Mouse (Mus musculus): ENCODE results near the gene Fbxo7.
A peak's percentile ranks its signal among the peaks of the same experiment; 100 is the strongest.

The Fbxo7 gene

GRCm38 (mm10) chr10:86091919-86092318 lies 70.1 kb downstream of the Fbxo7 start:
- peak; percentile 35 for DNase-seq (ENCODE audit: low spot score)

GRCm38 (mm10) chr10:86093109-86094035 lies 71.6 kb downstream of the Fbxo7 start:
- no peak for DNase-seq (ENCODE audit: low spot score)

- no peak for DNase-seq (ENCODE audit: low spot score)
These were observed 76.6 kb downstream of the Fbxo7 start for GRCm38 (mm10) chr10:86098363-86098762.

GRCm38 (mm10) chr10:86100281-86100851 lies 78.6 kb downstream of the Fbxo7 start:
- DNase-seq (ENCODE audit: low spot score) = no peak
